Comparison of ENCODE assay signal across 8 mouse cellular contexts in genomic region chr10:91888537-91888936, GRCm38 (mm10).
A peak's percentile ranks its signal among the peaks of the same experiment; 100 is the strongest.
DNase-seq lines count a peak whose midpoint lies in the region; ATAC-seq lines count a peak whose summit lies in the region.
"Had no signal": no experiment of that assay in that cellular context is flagged by ENCODE, and none has a peak within 500 bp of the region (broad histone marks: within the 10 kb centered on the region; RNA-seq: fewer than 3 reads in every experiment).

No protein-coding gene starts in this region.

- no peaks in the 10 kb centered on the region for H3K36me3 ChIP-seq in midbrain, embryonic 10.5 days
- H3K36me3 ChIP-seq in midbrain, embryonic 13.5 days, result no peaks in the 10 kb centered on the region

- 0 out of 2 replicates have a peak overlapping the region, but pooled peaks have one; percentile 33 for H3K27ac ChIP-seq in midbrain, embryonic 10.5 days (replicated peaks)
- no peak overlapping the region for H3K27ac ChIP-seq in midbrain, embryonic 13.5 days

- H3K9ac ChIP-seq in midbrain, embryonic 13.5 days (replicated peaks), result no peak overlapping the region

- 90% methylated on average over 4 of the region's 4 CpGs for WGBS in midbrain, embryonic 10.5 days
- 76% methylated on average over 4 of the region's 4 CpGs for WGBS in midbrain, embryonic 13.5 days

- H3K4me1 ChIP-seq in midbrain, embryonic 10.5 days, result peaks cover 13% of the 10 kb centered on the region
- H3K4me1 ChIP-seq in midbrain, embryonic 13.5 days (replicated peaks), result no peaks in the 10 kb centered on the region; the same call in 1 of the 2 replicates

- H3K27me3 ChIP-seq in midbrain, embryonic 10.5 days (ENCODE audit: low read depth, poor library complexity, severe bottlenecking), result no peaks in the 10 kb centered on the region
- no peaks in the 10 kb centered on the region for H3K27me3 ChIP-seq in midbrain, embryonic 13.5 days

- no peak for ATAC-seq in midbrain, embryonic 13.5 days
- no peak for ATAC-seq in granulocyte monocyte progenitor cell, adult 5-6 weeks (replicated peaks; ENCODE audit: poor library complexity, severe bottlenecking)

- H3K4me2 ChIP-seq in midbrain, embryonic 13.5 days (replicated peaks), result no peak overlapping the region

- H3K4me3 ChIP-seq in midbrain, embryonic 10.5 days, result no peak overlapping the region
- H3K4me3 ChIP-seq in midbrain, embryonic 13.5 days (replicated peaks), result no peak overlapping the region

- no peak for DNase-seq in midbrain, embryonic 10.5 days (ENCODE audit: low spot score)
- DNase-seq in frontal cortex, postnatal 36 days (ENCODE audit: low spot score in 2 of 2), result peak; percentile 45 to 61
- DNase-seq in left cerebral cortex, adult 11 months (ENCODE audit: low spot score), result peak; percentile 24
- DNase-seq in telencephalon, adult 2 months (ENCODE audit: low read depth, low spot score), result peak; percentile 75
- no peak for DNase-seq in embryo, embryonic 10.5 days (ENCODE audit: low spot score)
- DNase-seq: liver had no signal

- no peaks in the 10 kb centered on the region for H3K9me3 ChIP-seq in midbrain, embryonic 10.5 days (replicated peaks)
- H3K9me3 ChIP-seq in midbrain, embryonic 13.5 days, result no peaks in the 10 kb centered on the region

Comparison
In these comparisons a context has a peak if more than half of its experiments do, and no peak if none do; other contexts are left out.
1. DNase-seq: peak in frontal cortex, postnatal 36 days (2 of 2), left cerebral cortex, adult 11 months (single experiment) and telencephalon, adult 2 months (single experiment); none in midbrain, embryonic 10.5 days (single experiment) and embryo, embryonic 10.5 days (single experiment).